Mouse (Mus musculus): ENCODE data around the gene Gm17018.

DNA sequence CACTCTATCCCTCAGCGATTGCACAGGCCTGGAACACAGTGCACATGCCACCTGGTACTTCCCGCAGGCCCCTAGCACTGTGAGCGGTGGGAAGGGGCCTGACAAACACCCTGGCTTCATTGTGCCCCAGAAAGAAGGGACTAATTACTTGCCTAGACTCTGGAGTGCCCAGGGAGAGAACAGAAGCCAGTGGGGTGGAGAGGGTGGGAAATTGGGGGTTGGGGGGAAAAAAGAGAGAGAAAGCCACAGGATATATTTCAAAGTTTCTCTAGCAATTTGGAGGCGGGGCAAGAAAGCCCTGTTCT lies 55.8 kb downstream of the Gm17018 start:
- no peak for TF ChIP-seq EP300 (optimal IDR thresholded peaks at IDR 0.05)
- no peak for TF ChIP-seq CTCF (IDR thresholded peaks at IDR 0.05; ENCODE audit: low read depth)

All from stomach, postnatal 0 days (tissue).